Mouse (Mus musculus) CH12.LX (cell line): Measurements from ENCODE around the gene Dnm2. TPM values are rescaled to one million over a fixed set of nuclear protein-coding genes. Genes with fewer than 3 reads are reported as not detected.

Experiments used
- DNase-seq: peaks from one replicate; pipeline ENCODE4 v3.0.0-alpha.2; 2013; ENCODE audit errors: extremely low read depth
- H3K27ac ChIP-seq: 2 replicates; pipeline ENCODE4 v1.5.1; 2012; ENCODE audit warnings: low read depth, mild to moderate bottlenecking, control low read depth, moderate library complexity; ENCODE audit not compliant: insufficient read depth
- H3K27me3 ChIP-seq: replicated peaks from 2 replicates; pipeline ENCODE3; 2012; ENCODE audit warnings: inconsistent platforms
- H3K36me3 ChIP-seq, 2 experiments: replicated peaks in 1 of 2; 2 replicates each; pipeline versions ENCODE3 to v1.6.1; 2012; ENCODE audit warnings: inconsistent platforms in 1 of 2, low read length in 1 of 2, mild to moderate bottlenecking in 1 of 2, mixed read lengths in 1 of 2, moderate library complexity in 1 of 2; ENCODE audit not compliant: control insufficient read depth in 1 of 2, insufficient read depth in 1 of 2
- H3K4me1 ChIP-seq, 2 experiments: 2 replicates each; pipeline ENCODE4 v1.6.1; 2012; ENCODE audit warnings: inconsistent platforms in 1 of 2, moderate library complexity in 1 of 2; ENCODE audit not compliant: insufficient read depth in 2 of 2, control insufficient read depth in 1 of 2
- H3K4me2 ChIP-seq: 2 replicates; pipeline ENCODE4 v1.6.1; 2012; ENCODE audit warnings: low read depth, mild to moderate bottlenecking, control low read depth; ENCODE audit not compliant: poor library complexity, insufficient read depth, severe bottlenecking
- H3K4me3 ChIP-seq, 3 experiments: fragments of 150-350 bp in 1 of 3; sonication (generic) in 1 of 3; replicated peaks in 1 of 3; 2 replicates each; pipeline versions ENCODE3 to v1.5.1; 2011 to 2012; ENCODE audit warnings: low read depth in 2 of 3, low read length in 2 of 3, mild to moderate bottlenecking in 2 of 3, moderate library complexity in 2 of 3, control low read depth in 1 of 3, improper control_type of control experiment in 1 of 3, inconsistent platforms in 1 of 3, mixed read lengths in 1 of 3; ENCODE audit not compliant: poor library complexity in 1 of 3
- H3K79me2 ChIP-seq: replicated peaks from 2 replicates; pipeline ENCODE4 v1.6.1; 2012; ENCODE audit warnings: mild to moderate bottlenecking, moderate library complexity; ENCODE audit not compliant: control insufficient read depth, poor library complexity, insufficient read depth, severe bottlenecking; ENCODE audit errors: extremely low read depth
- H3K9ac ChIP-seq: 2 replicates; pipeline ENCODE4 v1.6.1; 2012; ENCODE audit warnings: low read depth, mild to moderate bottlenecking, control low read depth, moderate library complexity; ENCODE audit not compliant: insufficient read depth
- H3K9me3 ChIP-seq: replicated peaks from 2 replicates; pipeline ENCODE3; 2012; ENCODE audit warnings: low read length, inconsistent platforms, mixed read lengths
- CHD1 ChIP-seq: IDR thresholded peaks from 2 replicates; pipeline ENCODE4 v1.6.1; 2012; ENCODE audit warnings: low read depth, low read length, improper control_type of control experiment, inconsistent platforms
- CTCF ChIP-seq, 2 experiments: IDR thresholded peaks in 1 of 2; conservative IDR thresholded peaks in 1 of 2; 2 replicates each; pipeline ENCODE4 v1.5.1; 2011 to 2012; ENCODE audit warnings: low read depth in 2 of 2, low read length in 2 of 2, improper control_type of control experiment in 1 of 2, inconsistent platforms in 1 of 2, mild to moderate bottlenecking in 1 of 2, moderate library complexity in 1 of 2
- E2F4 ChIP-seq: IDR thresholded peaks from 2 replicates; pipeline ENCODE4 v1.6.1; 2011; ENCODE audit warnings: low read depth, low read length, improper control_type of control experiment; ENCODE audit not compliant: insufficient replicate concordance
- ELF1 ChIP-seq: IDR thresholded peaks from 2 replicates; pipeline ENCODE4 v1.6.1; 2014; ENCODE audit warnings: low read depth, mild to moderate bottlenecking, inconsistent platforms, low read length, improper control_type of control experiment
- EP300 ChIP-seq: IDR thresholded peaks from 2 replicates; pipeline ENCODE4 v1.6.1; 2011; ENCODE audit warnings: low read length, improper control_type of control experiment
- ETS1 ChIP-seq: conservative IDR thresholded peaks from 2 replicates; pipeline ENCODE4 v1.6.1; 2012; ENCODE audit warnings: low read depth, mild to moderate bottlenecking, inconsistent platforms, low read length, improper control_type of control experiment, moderate library complexity
- GABPA ChIP-seq: IDR thresholded peaks from 2 replicates; pipeline ENCODE4 v1.6.1; 2012; ENCODE audit warnings: low read depth, low read length, improper control_type of control experiment, inconsistent platforms; ENCODE audit not compliant: insufficient replicate concordance
- JUN ChIP-seq: IDR thresholded peaks from 2 replicates; pipeline ENCODE4 v1.6.1; 2011; ENCODE audit warnings: low read depth, mild to moderate bottlenecking, low read length, improper control_type of control experiment, moderate library complexity; ENCODE audit not compliant: insufficient read depth
- JUND ChIP-seq: conservative IDR thresholded peaks from 2 replicates; pipeline ENCODE4 v1.6.1; 2011; ENCODE audit warnings: low read depth, low read length, improper control_type of control experiment
- MAZ ChIP-seq: IDR thresholded peaks from 2 replicates; pipeline ENCODE4 v1.6.1; 2012; ENCODE audit warnings: low read depth, mild to moderate bottlenecking, inconsistent platforms, low read length, improper control_type of control experiment, moderate library complexity
- MYC ChIP-seq: IDR thresholded peaks from 2 replicates; pipeline ENCODE4 v1.6.1; 2011; ENCODE audit warnings: low read depth, mild to moderate bottlenecking, improper control_type of control experiment, low read length
- NELFE ChIP-seq: IDR thresholded peaks from 2 replicates; pipeline ENCODE4 v1.6.1; 2011; ENCODE audit warnings: low read depth, low read length, improper control_type of control experiment
- NRF1 ChIP-seq: IDR thresholded peaks from 2 replicates; pipeline ENCODE4 v1.6.1; 2014; ENCODE audit warnings: low read depth, mild to moderate bottlenecking, inconsistent platforms, low read length, improper control_type of control experiment, moderate library complexity
- PAX5 ChIP-seq: IDR thresholded peaks from 2 replicates; pipeline ENCODE4 v1.6.1; 2012; ENCODE audit warnings: low read length, inconsistent platforms, mixed read lengths
- RAD21 ChIP-seq: IDR thresholded peaks from 2 replicates; pipeline ENCODE4 v1.6.1; 2011; ENCODE audit warnings: low read depth, mild to moderate bottlenecking, low read length, improper control_type of control experiment, moderate library complexity
- RCOR1 ChIP-seq: conservative IDR thresholded peaks from 2 replicates; pipeline ENCODE4 v1.6.1; 2012; ENCODE audit warnings: low read depth, mild to moderate bottlenecking, inconsistent platforms, low read length, improper control_type of control experiment
- SIN3A ChIP-seq: IDR thresholded peaks from 2 replicates; pipeline ENCODE4 v1.6.1; 2012; ENCODE audit warnings: low read length, improper control_type of control experiment, inconsistent platforms
- SMC3 ChIP-seq: IDR thresholded peaks from 2 replicates; pipeline ENCODE4 v1.6.1; 2011; ENCODE audit warnings: low read depth, low read length, improper control_type of control experiment
- TCF12 ChIP-seq: IDR thresholded peaks from 2 replicates; pipeline ENCODE4 v1.6.1; 2014; ENCODE audit warnings: low read depth, mild to moderate bottlenecking, inconsistent platforms, low read length, improper control_type of control experiment
- USF2 ChIP-seq: conservative IDR thresholded peaks from 2 replicates; pipeline ENCODE4 v1.6.1; 2011; ENCODE audit warnings: low read depth, low read length, improper control_type of control experiment
- ZC3H11A ChIP-seq: IDR thresholded peaks from 2 replicates; pipeline ENCODE4 v1.6.1; 2012; ENCODE audit warnings: low read depth, mild to moderate bottlenecking, inconsistent platforms, low read length, improper control_type of control experiment
- ZMIZ1 ChIP-seq: IDR thresholded peaks from 2 replicates; pipeline ENCODE4 v1.6.1; 2012; ENCODE audit warnings: low read depth, mild to moderate bottlenecking, inconsistent platforms, low read length, improper control_type of control experiment
- ZNF384 ChIP-seq: IDR thresholded peaks from 2 replicates; pipeline ENCODE4 v1.6.1; 2012; ENCODE audit warnings: low read depth, low read length, improper control_type of control experiment, inconsistent platforms
- dilution Hi-C: fragments of 300-500 bp; cut with MboI; formaldehyde crosslinking; loops from 2 replicates; pipeline ENCODE4 v1.14.3; 2020; ENCODE audit warnings: low sequenced_read_pairs; ENCODE audit not compliant: extremely low pct_unique_long_range_greater_than_20kb, extremely low pct_ligation_motif_present
- in situ Hi-C: fragments of 300-500 bp; cut with MboI; formaldehyde crosslinking; loops from 3 replicates; pipeline ENCODE4 v1.14.3; 2019; ENCODE audit warnings: low sequenced_read_pairs, low pct_ligation_motif_present, low pct_unique_long_range_greater_than_20kb, mixed read lengths
- polyA plus RNA-seq: library from polyadenylated mRNA; unstranded; fragments of >175 nt; gene quantifications from 2 replicates; pipeline ENCODE4 v1.2.1, GENCODE M21; 2012; ENCODE audit warnings: low read depth; ENCODE audit not compliant: insufficient read length
- total RNA-seq, 2 experiments: library from RNA; depleted of rRNA; stranded (reverse); fragments of 300-350 nt in 1 of 2; fragments of >200 nt in 1 of 2; gene quantifications; 2 replicates each; pipeline ENCODE4 v1.2.3; 2012 to 2014

The Dnm2 gene
- total and polyA plus RNA-seq, 3 experiments = 36.4 to 64.3 (median 55.4) TPM

- TF ChIP-seq RCOR1 = no peak
Measured at GRCm38 (mm10) chr9:21469032-21470024, 44.6 kb downstream of the Dnm2 start (continued).

- H3K27ac ChIP-seq = no peak overlapping the region
Measured at GRCm38 (mm10) chr9:21472913-21473312, 48.2 kb downstream of the Dnm2 start.

GRCm38 (mm10) chr9:21477707-21478106, 53.0 kb downstream of the Dnm2 start:
- in situ Hi-C loops (no loop called here), dilution Hi-C loops (no loop called here)
- no peak for DNase-seq
- TF ChIP-seq RCOR1 (no peak), ETS1 (no peak), GABPA (no peak), CTCF (conservative IDR thresholded peaks at IDR 0.05 in 1 of 2, IDR thresholded peaks at IDR 0.05 in 1 of 2; ENCODE audit: low read depth in 2 of 2, low read length in 2 of 2) (peak; percentile 13 to 39; a peak in 3 of 4 replicates), MYC (no peak), TCF12 (no peak), JUND (no peak), RAD21 (peak; percentile 21), ELF1 (no peak), NELFE (no peak), NRF1 (no peak), USF2 (no peak), ZC3H11A (no peak), EP300 (no peak)
- Histone ChIP-seq H3K9me3 (peaks cover 10% of the 10 kb centered on the region), H3K4me3 (no peak overlapping the region), H3K9ac (no peak overlapping the region), H3K36me3 (peaks cover 89 to 95% of the 10 kb centered on the region in 2 experiments), H3K4me2 (no peak overlapping the region), H3K4me1 (no peaks in the 10 kb centered on the region), H3K27ac (no peak overlapping the region), H3K79me2 (no peaks in the 10 kb centered on the region), H3K27me3 (no peaks in the 10 kb centered on the region)

More at GRCm38 (mm10) chr9:21472913-21473312, 48.2 kb downstream of the Dnm2 start:
- H3K4me1 ChIP-seq = 0 out of 4 replicates have a peak, but pooled peaks cover 0 to 2% of the 10 kb centered on the region in 2 experiments
- no peaks in the 10 kb centered on the region for H3K79me2 ChIP-seq
- H3K4me3 ChIP-seq = no peak overlapping the region
- H3K9me3 ChIP-seq = peaks cover 8% of the 10 kb centered on the region
- H3K27me3 ChIP-seq = no peaks in the 10 kb centered on the region
- no peak overlapping the region for H3K9ac ChIP-seq
- in situ Hi-C loops = no loop called here
- TF ChIP-seq ZNF384 (no peak), JUN (no peak), CHD1 (no peak), E2F4 (no peak), ZMIZ1 (no peak), ZC3H11A (no peak), SIN3A (no peak), PAX5 (no peak), NRF1 (no peak), SMC3 (no peak), MAZ (no peak), TCF12 (no peak)
- TF ChIP-seq, all 38 proteins: peak for 0
- peaks cover 88 to 92% of the 10 kb centered on the region in 2 experiments for H3K36me3 ChIP-seq
- no peak overlapping the region for H3K4me2 ChIP-seq
- no peak for DNase-seq
- dilution Hi-C loops = no loop called here
